Mouse (Mus musculus) adrenal gland, postnatal 25 days (tissue): ENCODE measurements at regions not wholly inside any gene's neighbourhood (a gene's known extent, or its start where the extent isn't known, plus 50 kb on each side); places are given as distances from the start of the nearest gene placed in this dataset.

ENCODE experiments used
- DNase-seq: peaks from one replicate; pipeline ENCODE4 v3.0.0; 2021; ENCODE audit warnings: mixed read lengths

GRCm38 (mm10) chr1:92340644-92341043, 133.0 kb downstream of the Ndufa10 start:
- no peak for DNase-seq

- no peak for DNase-seq
Measured at GRCm38 (mm10) chr1:92338589-92338988, 135.1 kb downstream of the Ndufa10 start.

- no peak for DNase-seq
Measured at GRCm38 (mm10) chr1:92337450-92337849, 136.2 kb downstream of the Ndufa10 start.

GRCm38 (mm10) chr1:92332248-92332584, 136.7 kb upstream of the Hdac4 start:
- DNase-seq: no peak

GRCm38 (mm10) chr1:92331559-92332247, 136.2 kb upstream of the Hdac4 start:
- DNase-seq: no peak

GRCm38 (mm10) chr1:92330181-92330580, 134.7 kb upstream of the Hdac4 start:
- DNase-seq: no peak

- no peak for DNase-seq
Measured at GRCm38 (mm10) chr1:92329491-92329890, 134.0 kb upstream of the Hdac4 start.

GRCm38 (mm10) chr1:92327141-92327540, 131.6 kb upstream of the Hdac4 start:
- DNase-seq: no peak

GRCm38 (mm10) chr1:92325281-92325680, 129.8 kb upstream of the Hdac4 start:
- no peak for DNase-seq

- DNase-seq: no peak
Measured at GRCm38 (mm10) chr1:92324091-92324950, 128.8 kb upstream of the Hdac4 start.

GRCm38 (mm10) chr1:92317131-92317530, 121.6 kb upstream of the Hdac4 start:
- DNase-seq: no peak

- no peak for DNase-seq
Measured at GRCm38 (mm10) chr1:92316191-92316723, 120.8 kb upstream of the Hdac4 start.

GRCm38 (mm10) chr1:92313001-92313597, 117.6 kb upstream of the Hdac4 start:
- no peak for DNase-seq

- no peak for DNase-seq
Measured at GRCm38 (mm10) chr1:92309883-92310282, 114.4 kb upstream of the Hdac4 start.

- no peak for DNase-seq
Measured at GRCm38 (mm10) chr1:92309381-92309780, 113.9 kb upstream of the Hdac4 start.

- no peak for DNase-seq
Measured at GRCm38 (mm10) chr1:92308537-92308936, 113.0 kb upstream of the Hdac4 start.

GRCm38 (mm10) chr1:92306042-92306441, 110.5 kb upstream of the Hdac4 start:
- DNase-seq: no peak

GRCm38 (mm10) chr1:92299041-92299440, 103.5 kb upstream of the Hdac4 start:
- no peak for DNase-seq

- no peak for DNase-seq
Measured at GRCm38 (mm10) chr1:92292681-92293380, 97.3 kb upstream of the Hdac4 start.

GRCm38 (mm10) chr1:92286966-92287342, 91.5 kb upstream of the Hdac4 start:
- DNase-seq: no peak

GRCm38 (mm10) chr1:92286013-92286965, 90.8 kb upstream of the Hdac4 start:
- no peak for DNase-seq
